Mouse (Mus musculus) testis, adult 2 months (tissue): Measurements from ENCODE around the gene Ninl.

Source experiments
- CTCF ChIP-seq: fragments of 200-500 bp; IDR thresholded peaks from 2 replicates; pipeline ENCODE4 v1.5.1; 2012; ENCODE audit warnings: low read depth, mild to moderate bottlenecking, inconsistent platforms, low read length, moderate library complexity; ENCODE audit not compliant: control insufficient read depth, insufficient read depth, insufficient replicate concordance
- POLR2A ChIP-seq: fragments of 200-500 bp; IDR thresholded peaks from 2 replicates; pipeline ENCODE4 v1.6.1; 2012; ENCODE audit warnings: low read depth, mild to moderate bottlenecking, inconsistent platforms, low read length, moderate library complexity; ENCODE audit not compliant: control insufficient read depth

DNA sequence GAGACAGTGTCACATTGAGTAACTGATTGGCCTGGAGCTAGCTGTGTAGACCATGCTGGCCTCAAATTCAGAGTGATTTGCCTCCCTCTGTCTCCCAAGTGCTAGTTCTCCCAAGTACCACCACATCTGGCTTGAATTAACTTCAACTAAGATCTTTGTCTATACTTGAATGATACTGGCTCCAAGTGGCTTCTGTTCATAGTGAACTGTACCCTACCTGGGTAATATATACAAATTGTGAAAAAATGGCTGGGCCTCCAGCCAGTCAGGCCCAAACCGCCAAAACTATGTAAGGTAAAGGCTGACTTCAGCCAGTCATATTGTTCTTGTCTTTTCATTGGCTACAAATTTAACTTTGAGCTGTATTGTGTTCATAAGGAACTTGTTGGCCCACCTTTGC, 1.2 kb upstream of the Ninl start:
- TF ChIP-seq CTCF (no peak), POLR2A (no peak)
